Mouse (Mus musculus) olfactory bulb, adult 2 months (tissue): ENCODE data around the gene Urb1.

Experiments
- CTCF ChIP-seq: fragments of 200-500 bp; IDR thresholded peaks from 2 replicates; pipeline ENCODE4 v1.5.1; 2012; ENCODE audit warnings: low read depth, mild to moderate bottlenecking, low read length, moderate library complexity; ENCODE audit not compliant: insufficient read depth
- POLR2A ChIP-seq: fragments of 200-500 bp; IDR thresholded peaks from 2 replicates; pipeline ENCODE4 v1.6.1; 2012; ENCODE audit warnings: mild to moderate bottlenecking, low read depth, low read length, moderate library complexity; ENCODE audit not compliant: insufficient read depth

DNA sequence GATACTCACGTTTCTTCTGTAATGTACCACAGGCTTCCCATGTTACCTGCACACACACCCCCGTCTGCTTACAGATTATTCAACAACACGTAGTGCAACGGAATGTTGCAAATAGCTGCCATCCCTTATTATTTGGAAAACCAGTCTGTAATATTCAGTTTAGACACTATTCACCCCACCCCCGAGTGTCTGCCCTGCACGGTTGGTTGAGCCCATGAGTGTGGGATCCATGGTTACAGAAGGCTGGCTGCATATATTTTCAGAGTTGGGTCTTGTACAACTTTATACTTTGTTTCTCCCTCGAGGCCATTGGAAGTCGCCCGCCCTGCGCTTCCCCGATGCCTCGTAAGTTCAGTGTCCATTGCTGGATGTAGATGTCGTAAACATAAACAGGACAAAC is 35.4 kb upstream of the Urb1 start:
- no peak for TF ChIP-seq CTCF
- TF ChIP-seq POLR2A: no peak
